Mouse (Mus musculus): ENCODE data around the gene Tbx3.

GRCm38 (mm10) chr5:119672348-119672983 lies 2.0 kb downstream of the Tbx3 start:
- TF ChIP-seq ZNF384 (IDR thresholded peaks at IDR 0.05; ENCODE audit: low read depth, low read length), result no peak
- no peak for TF ChIP-seq ZC3H11A (IDR thresholded peaks at IDR 0.05; ENCODE audit: borderline replicate concordance, low read depth, low read length)
- no peak for TF ChIP-seq CHD2 (IDR thresholded peaks at IDR 0.05; ENCODE audit: low read depth, low read length)
- no peak for TF ChIP-seq MAFK (IDR thresholded peaks at IDR 0.05; ENCODE audit: insufficient read depth, low read depth, low read length)
- TF ChIP-seq HCFC1 (IDR thresholded peaks at IDR 0.05; ENCODE audit: borderline replicate concordance, insufficient read depth, low read length), result no peak
